Mouse (Mus musculus) splenic B cell, adult 2 months (primary cell): ENCODE data around the gene Phlda2.

Experiments used
- DNase-seq: peaks from one replicate; pipeline ENCODE4 v3.0.0-alpha.2; 2011; ENCODE audit warnings: low read depth, low spot score
- H3K27me3 ChIP-seq: 2 replicates; pipeline ENCODE4 v1.6.1; 2012; ENCODE audit warnings: mild to moderate bottlenecking, low read length, moderate library complexity, mixed read lengths; ENCODE audit not compliant: control insufficient read depth, poor library complexity, insufficient read depth, severe bottlenecking
- H3K36me3 ChIP-seq: 2 replicates; pipeline ENCODE4 v1.6.1; 2012; ENCODE audit warnings: mild to moderate bottlenecking, low read length, moderate library complexity, mixed read lengths; ENCODE audit not compliant: control insufficient read depth, poor library complexity, insufficient read depth, severe bottlenecking

Phlda2 gene

GRCm38 (mm10) chr7:143511335-143511712, 8.4 kb upstream of the Phlda2 start:
- Histone ChIP-seq H3K27me3 (no peaks in the 10 kb centered on the region), H3K36me3 (peaks cover 3% of the 10 kb centered on the region)
- no peak for DNase-seq

GRCm38 (mm10) chr7:143510593-143511334, 7.8 kb upstream of the Phlda2 start:
- Histone ChIP-seq H3K36me3 (peaks cover 3% of the 10 kb centered on the region), H3K27me3 (no peaks in the 10 kb centered on the region)
- no peak for DNase-seq

- no peak for DNase-seq
- Histone ChIP-seq H3K36me3 (peaks cover 1% of the 10 kb centered on the region), H3K27me3 (no peaks in the 10 kb centered on the region)
Measured at GRCm38 (mm10) chr7:143509566-143509965, 6.6 kb upstream of the Phlda2 start.

GRCm38 (mm10) chr7:143506675-143507074, 3.7 kb upstream of the Phlda2 start:
- Histone ChIP-seq H3K27me3 (no peaks in the 10 kb centered on the region), H3K36me3 (no peaks in the 10 kb centered on the region)
- DNase-seq: peak; percentile 69

GRCm38 (mm10) chr7:143506271-143506670, 3.3 kb upstream of the Phlda2 start:
- H3K27me3 ChIP-seq: no peaks in the 10 kb centered on the region
- DNase-seq: no peak
- no peaks in the 10 kb centered on the region for H3K36me3 ChIP-seq

GRCm38 (mm10) chr7:143505823-143506222, 2.9 kb upstream of the Phlda2 start:
- DNase-seq: peak; percentile 64
- H3K36me3 ChIP-seq: no peaks in the 10 kb centered on the region
- no peaks in the 10 kb centered on the region for H3K27me3 ChIP-seq

- Histone ChIP-seq H3K36me3 (no peaks in the 10 kb centered on the region), H3K27me3 (no peaks in the 10 kb centered on the region)
- DNase-seq: no peak
Measured at GRCm38 (mm10) chr7:143505411-143505810, 2.5 kb upstream of the Phlda2 start.

GRCm38 (mm10) chr7:143503926-143504325, 976 bp upstream of the Phlda2 start:
- no peak for DNase-seq
- H3K27me3 ChIP-seq: no peaks in the 10 kb centered on the region
- no peaks in the 10 kb centered on the region for H3K36me3 ChIP-seq

GRCm38 (mm10) chr7:143501643-143502417, 1.1 kb downstream of the Phlda2 start:
- H3K36me3 ChIP-seq: no peaks in the 10 kb centered on the region
- DNase-seq: peak; percentile 12
- no peaks in the 10 kb centered on the region for H3K27me3 ChIP-seq

- Histone ChIP-seq H3K27me3 (no peaks in the 10 kb centered on the region), H3K36me3 (no peaks in the 10 kb centered on the region)
- DNase-seq: no peak
Measured at GRCm38 (mm10) chr7:143500912-143501311, 2.0 kb downstream of the Phlda2 start.

GRCm38 (mm10) chr7:143498584-143498983, 4.4 kb downstream of the Phlda2 start:
- Histone ChIP-seq H3K36me3 (no peaks in the 10 kb centered on the region), H3K27me3 (no peaks in the 10 kb centered on the region)
- no peak for DNase-seq

- no peak for DNase-seq
- Histone ChIP-seq H3K36me3 (no peaks in the 10 kb centered on the region), H3K27me3 (no peaks in the 10 kb centered on the region)
Measured at GRCm38 (mm10) chr7:143495104-143495961, 7.6 kb downstream of the Phlda2 start.

- Histone ChIP-seq H3K36me3 (no peaks in the 10 kb centered on the region), H3K27me3 (no peaks in the 10 kb centered on the region)
- DNase-seq: no peak
Measured at GRCm38 (mm10) chr7:143493616-143494126, 9.3 kb downstream of the Phlda2 start.

GRCm38 (mm10) chr7:143489735-143490134, 13.2 kb downstream of the Phlda2 start:
- DNase-seq: no peak
- Histone ChIP-seq H3K36me3 (no peaks in the 10 kb centered on the region), H3K27me3 (no peaks in the 10 kb centered on the region)
